Mouse (Mus musculus) gastrocnemius, adult 8-10 months (tissue): ENCODE measurements around the gene Cntnap1. TPM values are rescaled to one million over a fixed set of nuclear protein-coding genes. Genes with fewer than 3 reads are reported as not detected.

Experiments used
- microRNA-seq: library from miRNA; unstranded; fragments of <30 nt; microRNA quantifications from one replicate; pipeline ENCODE4 v1.2.0, GENCODE M21; 2022
- total RNA-seq, 4 experiments: library from RNA; stranded (reverse); gene quantifications; 2 replicates each; pipeline ENCODE4 v1.2.4; 2022

Cntnap1 gene
- total RNA-seq, 4 experiments from 2014 or later = 0.67 to 1.3 (median 0.81) TPM

Small RNA genes within 50 kb of the gene (microRNA-seq; reads per million reads assigned to microRNA genes)
- gene Gm27626 = not detected

Other genes starting within 250 kb of the Cntnap1 start
- gene Stat3, start 231.0 kb upstream of the Cntnap1 start, total RNA-seq = 10 to 100 TPM; 32.9 to 41.1 (median 37.5) TPM
- 100 to 1,000 TPM; 125 to 153 (median 134) TPM for gene Cavin1, start 199.6 kb upstream of the Cntnap1 start, total RNA-seq
- 10 to 100 TPM; 62.0 to 79.8 (median 66.8) TPM for gene Atp6v0a1, start 161.1 kb upstream of the Cntnap1 start, total RNA-seq
- 1 to 10 TPM; 2.9 to 4.8 (median 4.0) TPM for gene Naglu, start 100.5 kb upstream of the Cntnap1 start, total RNA-seq
- gene Hsd17b1, start 92.1 kb upstream of the Cntnap1 start, total RNA-seq = under 1 TPM in 1 of 4 experiments, not detected in 3; 0.21 TPM
- gene Coasy, start 88.0 kb upstream of the Cntnap1 start, total RNA-seq = 10 to 100 TPM in 1 of 4 experiments, 1 to 10 TPM in 3; 7.2 to 11.0 (median 8.5) TPM
- 10 to 100 TPM in 2 of 4 experiments, 1 to 10 TPM in 2; 8.0 to 12.3 (median 9.4) TPM for gene Mlx, start 83.2 kb upstream of the Cntnap1 start, total RNA-seq
- 1 to 10 TPM; 1.3 to 1.5 (median 1.4) TPM for gene Psmc3ip, start 75.1 kb upstream of the Cntnap1 start, total RNA-seq
- gene Retreg3, start 50.6 kb upstream of the Cntnap1 start, total RNA-seq = 10 to 100 TPM; 28.8 to 30.4 (median 30.1) TPM
- gene Tubg1, start 50.6 kb upstream of the Cntnap1 start, total RNA-seq = 10 to 100 TPM; 23.2 to 27.9 (median 25.9) TPM
- 1 to 10 TPM; 2.9 to 3.6 (median 3.2) TPM for gene Tubg2, start 14.6 kb upstream of the Cntnap1 start, total RNA-seq
- gene Plekhh3, start 828 bp downstream of the Cntnap1 start, total RNA-seq = 10 to 100 TPM; 25.6 to 38.5 (median 33.9) TPM
- not detected for gene Ccr10, start 4.9 kb downstream of the Cntnap1 start, total RNA-seq
- gene Ezh1, start 55.9 kb downstream of the Cntnap1 start, total RNA-seq = 10 to 100 TPM; 24.3 to 31.0 (median 26.2) TPM
- 10 to 100 TPM; 19.3 to 28.6 (median 25.4) TPM for gene Ramp2, start 75.5 kb downstream of the Cntnap1 start, total RNA-seq
- 10 to 100 TPM; 44.9 to 48.1 (median 47.2) TPM for gene Vps25, start 83.2 kb downstream of the Cntnap1 start, total RNA-seq
- under 1 TPM in 3 of 4 experiments, not detected in 1; 0.12 to 0.49 (median 0.32) TPM for gene Wnk4, start 90.0 kb downstream of the Cntnap1 start, total RNA-seq
- gene Cntd1, start 108.5 kb downstream of the Cntnap1 start, total RNA-seq = under 1 TPM in 3 of 4 experiments, not detected in 1; 0.29 to 0.53 (median 0.34) TPM
- gene Coa3, start 108.6 kb downstream of the Cntnap1 start, total RNA-seq = 10 to 100 TPM; 71.9 to 80.9 (median 76.5) TPM
- gene Becn1, start 131.8 kb downstream of the Cntnap1 start, total RNA-seq = 100 to 1,000 TPM in 2 of 4 experiments, 10 to 100 TPM in 2; 86.0 to 113 (median 101) TPM
- gene Psme3, start 145.7 kb downstream of the Cntnap1 start, total RNA-seq = 10 to 100 TPM; 59.5 to 80.8 (median 69.4) TPM
- gene Aoc2, start 154.5 kb downstream of the Cntnap1 start, total RNA-seq = 1 to 10 TPM in 1 of 4 experiments, under 1 TPM in 3; 0.46 to 1.1 (median 0.59) TPM
- 10 to 100 TPM in 1 of 4 experiments, 1 to 10 TPM in 3; 2.0 to 11.5 (median 5.1) TPM for gene Aoc3, start 160.1 kb downstream of the Cntnap1 start, total RNA-seq
- gene G6pc, start 197.0 kb downstream of the Cntnap1 start, total RNA-seq = under 1 TPM in 1 of 4 experiments, not detected in 3; 0.16 TPM
- 10 to 100 TPM; 17.4 to 25.9 (median 25.2) TPM for gene Aarsd1, start 247.1 kb downstream of the Cntnap1 start, total RNA-seq